Mouse (Mus musculus): ENCODE data around the gene Ralgds. TPM values are rescaled to one million over a fixed set of nuclear protein-coding genes. Genes with fewer than 3 reads are reported as not detected.

Gene Ralgds
- polyA plus RNA-seq, 1 experiment from 2014 or later = 63.3 TPM

DNA sequence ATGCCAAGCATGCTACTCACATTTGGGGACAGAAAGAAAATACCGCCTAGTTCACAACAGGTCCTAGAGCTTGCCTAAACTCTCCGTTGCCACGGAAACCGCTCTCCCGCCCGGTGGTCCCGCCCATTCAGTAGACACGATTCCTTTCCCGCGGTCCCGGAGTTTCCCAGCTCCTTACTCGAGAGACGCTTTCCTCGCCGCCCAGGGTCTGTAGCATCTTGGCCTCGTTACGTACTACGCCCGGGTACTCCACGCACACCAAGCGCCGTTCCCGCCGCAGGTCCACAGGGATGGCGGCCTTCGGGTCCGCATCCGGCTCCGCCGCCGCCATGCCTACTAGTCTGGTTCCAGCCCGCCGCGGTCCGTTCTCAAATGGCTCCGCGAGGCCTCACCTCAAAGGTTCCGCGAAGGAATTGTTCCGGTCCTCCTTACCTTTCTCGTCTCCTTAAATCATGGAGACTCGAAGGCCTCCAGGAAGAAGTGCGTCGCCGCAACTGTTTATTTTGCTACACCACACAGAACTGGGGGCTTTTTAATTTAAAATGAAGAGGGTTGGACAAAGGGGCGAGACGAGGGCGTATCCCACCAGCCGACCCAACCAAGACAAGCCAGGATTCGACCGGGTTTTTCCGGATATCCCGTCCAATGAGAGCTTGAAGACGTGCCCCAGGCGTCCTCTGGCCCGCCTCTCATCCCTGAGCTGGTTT, 69.9 kb downstream of the Ralgds start:
- DNase-seq (ENCODE audit: low spot score) = peak; percentile 96
- Histone ChIP-seq H3K4me1 (ENCODE audit: control insufficient read depth, insufficient read depth, low read length) (0 out of 2 replicates have a peak, but pooled peaks cover 9% of the 10 kb centered on the region), H3K9ac (ENCODE audit: low read length) (peak overlapping the region; percentile 72), H3K27ac (ENCODE audit: low read depth, low read length) (peak overlapping the region; percentile 88), H3K4me3 (ENCODE audit: low read depth, low read length) (peak overlapping the region; percentile 62), H3K9me3 (replicated peaks; ENCODE audit: control insufficient read depth, low read length) (no peaks in the 10 kb centered on the region), H3K27me3 (replicated peaks; ENCODE audit: control insufficient read depth, insufficient read depth, low read length) (no peaks in the 10 kb centered on the region), H3K4me2 (ENCODE audit: low read length) (peak overlapping the region; percentile 62), H3K36me3 (ENCODE audit: control insufficient read depth, insufficient read depth, low read length) (peaks cover 24% of the 10 kb centered on the region)
- WGBS = under 1% methylated on average over 56 of the region's 56 CpGs
- peak; percentile 95 for ATAC-seq

DNA sequence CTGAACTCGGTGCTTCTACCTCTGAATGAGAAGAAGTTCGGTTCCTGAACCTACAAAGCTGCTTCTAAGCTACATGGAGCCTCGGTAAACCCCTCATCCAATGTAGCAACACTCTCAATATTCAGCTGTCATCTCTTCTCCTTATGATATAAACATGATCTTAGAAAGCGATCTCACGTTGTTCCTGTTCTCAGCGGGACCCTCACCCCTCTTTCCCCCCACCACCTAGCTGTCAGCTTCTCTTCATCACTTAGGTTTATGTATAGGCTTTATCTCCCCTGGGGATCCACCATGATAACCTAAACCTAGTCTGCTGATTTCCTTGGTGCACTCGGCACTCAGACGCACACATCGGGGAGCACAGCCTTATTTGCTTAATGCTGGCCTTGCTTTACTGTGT, 70.7 kb downstream of the Ralgds start, which contains the start of gene Gtf3c5:
Gene Gtf3c5 (minus strand): TSS at position 101 of the 400 bp plus-strand sequence.
- Histone ChIP-seq H3K27ac (ENCODE audit: low read depth, low read length) (peak within 1 kb of the TSS; percentile 88), H3K4me2 (ENCODE audit: low read length) (peak within 1 kb of the TSS; percentile 62), H3K36me3 (ENCODE audit: control insufficient read depth, insufficient read depth, low read length) (peaks cover 16% of the 10 kb centered on the region), H3K9me3 (replicated peaks; ENCODE audit: control insufficient read depth, low read length) (no peaks in the 10 kb centered on the region), H3K9ac (ENCODE audit: low read length) (peak within 1 kb of the TSS; percentile 72), H3K4me1 (ENCODE audit: control insufficient read depth, insufficient read depth, low read length) (0 out of 2 replicates have a peak, but pooled peaks cover 9% of the 10 kb centered on the region), H3K4me3 (ENCODE audit: low read depth, low read length) (peak within 1 kb of the TSS; percentile 62), H3K27me3 (replicated peaks; ENCODE audit: control insufficient read depth, insufficient read depth, low read length) (no peaks in the 10 kb centered on the region)
- WGBS = 78% methylated on average over 9 of the region's 9 CpGs
- DNase-seq (ENCODE audit: low spot score) (no peak), ATAC-seq (no peak)

DNA sequence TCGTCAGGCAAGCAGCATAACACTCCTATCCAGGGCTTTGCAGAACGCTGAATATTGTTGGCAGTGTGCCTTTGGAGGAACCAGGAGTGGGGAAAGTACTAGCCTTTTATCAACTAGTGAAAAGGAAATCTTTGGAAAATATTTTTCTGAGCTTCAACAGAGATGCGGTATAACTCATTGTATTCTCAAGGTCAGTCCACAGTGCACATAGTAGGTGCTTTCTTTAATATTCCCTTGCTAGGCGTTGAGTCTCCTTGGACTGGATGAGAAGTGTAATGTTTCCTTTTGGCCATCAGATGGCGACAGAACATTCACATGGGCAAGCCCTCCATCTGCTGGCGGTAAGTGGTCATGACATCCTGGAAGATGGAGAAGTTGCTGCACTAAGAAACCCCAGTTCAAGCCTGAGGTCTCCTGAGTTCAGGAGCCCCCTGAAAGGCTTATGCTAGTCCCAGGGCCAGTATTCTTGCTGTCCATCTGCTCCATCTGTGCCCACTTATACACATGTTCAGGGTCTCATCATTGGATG, 72.2 kb downstream of the Ralgds start:
- Histone ChIP-seq H3K27ac (ENCODE audit: low read depth, low read length) (no peak overlapping the region), H3K4me2 (ENCODE audit: low read length) (no peak overlapping the region), H3K27me3 (replicated peaks; ENCODE audit: control insufficient read depth, insufficient read depth, low read length) (no peaks in the 10 kb centered on the region), H3K9me3 (replicated peaks; ENCODE audit: control insufficient read depth, low read length) (no peaks in the 10 kb centered on the region), H3K36me3 (ENCODE audit: control insufficient read depth, insufficient read depth, low read length) (peaks cover 4% of the 10 kb centered on the region; the same call in 1 of the 2 replicates), H3K4me3 (ENCODE audit: low read depth, low read length) (no peak overlapping the region), H3K4me1 (ENCODE audit: control insufficient read depth, insufficient read depth, low read length) (0 out of 2 replicates have a peak, but pooled peaks cover 9% of the 10 kb centered on the region), H3K9ac (ENCODE audit: low read length) (no peak overlapping the region)
- WGBS = 17% methylated on average over 6 of the region's 6 CpGs
- DNase-seq (ENCODE audit: low spot score) (peak; percentile 94), ATAC-seq (no peak)

DNA sequence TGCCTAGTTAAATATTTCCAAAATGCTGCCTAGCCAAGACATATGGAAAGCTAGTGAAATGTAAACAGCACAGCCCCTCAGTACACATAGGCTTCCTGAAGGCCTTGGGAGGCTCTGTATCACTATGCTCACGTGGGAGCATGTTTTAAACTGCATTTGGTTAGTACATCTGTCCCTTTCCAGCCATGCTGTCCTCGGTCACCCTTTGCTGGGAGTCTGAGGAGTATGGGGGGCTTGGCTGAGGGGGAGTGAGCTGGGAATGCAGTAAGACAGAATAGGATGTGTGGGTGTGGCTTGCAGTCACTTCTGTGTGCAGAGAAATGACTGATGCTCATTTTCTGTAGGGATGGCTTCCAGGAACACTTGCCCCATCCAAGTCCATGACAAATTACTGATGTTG, 72.8 kb downstream of the Ralgds start:
- Histone ChIP-seq H3K27me3 (replicated peaks; ENCODE audit: control insufficient read depth, insufficient read depth, low read length) (no peaks in the 10 kb centered on the region), H3K4me3 (ENCODE audit: low read depth, low read length) (no peak overlapping the region), H3K4me2 (ENCODE audit: low read length) (no peak overlapping the region), H3K27ac (ENCODE audit: low read depth, low read length) (no peak overlapping the region), H3K9ac (ENCODE audit: low read length) (no peak overlapping the region), H3K4me1 (ENCODE audit: control insufficient read depth, insufficient read depth, low read length) (0 out of 2 replicates have a peak, but pooled peaks cover 9% of the 10 kb centered on the region), H3K36me3 (ENCODE audit: control insufficient read depth, insufficient read depth, low read length) (peaks cover 3% of the 10 kb centered on the region; the same call in 1 of the 2 replicates), H3K9me3 (replicated peaks; ENCODE audit: control insufficient read depth, low read length) (no peaks in the 10 kb centered on the region)
- WGBS = 49% methylated on average over 2 of the region's 2 CpGs
- DNase-seq (ENCODE audit: low spot score) = no peak
- ATAC-seq = no peak

DNA sequence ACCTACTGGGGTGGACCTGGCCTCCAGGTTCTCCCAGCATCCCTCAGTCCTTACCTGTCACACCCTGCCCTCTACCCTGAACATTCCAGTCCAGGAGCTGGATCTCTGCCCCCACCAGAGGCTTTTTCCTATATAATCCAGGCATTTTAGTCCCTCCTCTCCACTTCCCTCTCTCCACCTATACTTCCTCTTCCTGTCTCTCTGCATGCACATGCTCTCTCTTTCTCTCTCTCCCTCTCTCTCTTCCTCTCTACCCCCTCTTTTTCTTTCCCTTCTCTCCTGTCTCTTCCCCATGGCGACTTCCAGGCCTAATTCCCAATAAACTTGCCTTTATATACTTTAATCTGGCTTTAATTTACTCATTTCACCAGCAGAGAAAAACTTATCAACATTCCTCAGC, 75.6 kb downstream of the Ralgds start:
- no peak overlapping the region for H3K27ac ChIP-seq (ENCODE audit: low read depth, low read length)
- H3K27me3 ChIP-seq (replicated peaks; ENCODE audit: control insufficient read depth, insufficient read depth, low read length) = no peaks in the 10 kb centered on the region
- ATAC-seq (no peak), DNase-seq (ENCODE audit: low spot score) (no peak)
- 0 out of 2 replicates have a peak, but pooled peaks cover under 1% of the 10 kb centered on the region for H3K4me1 ChIP-seq (ENCODE audit: control insufficient read depth, insufficient read depth, low read length)
- whole genome bisulfite sequencing = 31% methylated on average over 1 of the region's 1 CpGs
- H3K36me3 ChIP-seq (ENCODE audit: control insufficient read depth, insufficient read depth, low read length) = no peaks in the 10 kb centered on the region
- no peak overlapping the region for H3K9ac ChIP-seq (ENCODE audit: low read length)
- no peak overlapping the region for H3K4me3 ChIP-seq (ENCODE audit: low read depth, low read length)
- no peak overlapping the region for H3K4me2 ChIP-seq (ENCODE audit: low read length)
- H3K9me3 ChIP-seq (replicated peaks; ENCODE audit: control insufficient read depth, low read length) = no peaks in the 10 kb centered on the region

DNA sequence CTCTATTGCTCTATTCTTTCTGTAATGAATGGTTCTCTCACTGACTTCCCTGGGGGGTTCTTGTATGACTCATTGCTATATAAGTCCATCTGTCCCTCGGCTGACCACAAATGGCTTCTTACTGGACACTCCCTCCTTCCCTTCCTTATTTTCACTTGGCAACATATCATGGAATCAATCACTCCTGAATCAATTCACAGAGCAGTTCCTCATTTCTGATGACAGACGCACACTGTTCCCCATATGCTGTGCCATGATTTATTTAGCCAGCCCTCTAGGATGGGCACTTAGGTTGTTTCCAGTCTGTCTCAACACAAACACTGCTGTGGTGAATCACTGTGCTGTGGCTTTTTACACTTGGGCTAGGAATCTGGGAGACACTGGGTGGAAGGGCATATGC, 78.6 kb downstream of the Ralgds start:
- no peaks in the 10 kb centered on the region for H3K36me3 ChIP-seq (ENCODE audit: control insufficient read depth, insufficient read depth, low read length)
- no peak overlapping the region for H3K4me3 ChIP-seq (ENCODE audit: low read depth, low read length)
- H3K4me1 ChIP-seq (ENCODE audit: control insufficient read depth, insufficient read depth, low read length) = no peaks in the 10 kb centered on the region
- no peak overlapping the region for H3K9ac ChIP-seq (ENCODE audit: low read length)
- H3K27me3 ChIP-seq (replicated peaks; ENCODE audit: control insufficient read depth, insufficient read depth, low read length) = no peaks in the 10 kb centered on the region
- no peak overlapping the region for H3K27ac ChIP-seq (ENCODE audit: low read depth, low read length)
- WGBS = 77% methylated on average over 2 of the region's 2 CpGs
- no peak for ATAC-seq
- no peak for DNase-seq (ENCODE audit: low spot score)
- no peak overlapping the region for H3K4me2 ChIP-seq (ENCODE audit: low read length)
- no peaks in the 10 kb centered on the region for H3K9me3 ChIP-seq (replicated peaks; ENCODE audit: control insufficient read depth, low read length)

DNA sequence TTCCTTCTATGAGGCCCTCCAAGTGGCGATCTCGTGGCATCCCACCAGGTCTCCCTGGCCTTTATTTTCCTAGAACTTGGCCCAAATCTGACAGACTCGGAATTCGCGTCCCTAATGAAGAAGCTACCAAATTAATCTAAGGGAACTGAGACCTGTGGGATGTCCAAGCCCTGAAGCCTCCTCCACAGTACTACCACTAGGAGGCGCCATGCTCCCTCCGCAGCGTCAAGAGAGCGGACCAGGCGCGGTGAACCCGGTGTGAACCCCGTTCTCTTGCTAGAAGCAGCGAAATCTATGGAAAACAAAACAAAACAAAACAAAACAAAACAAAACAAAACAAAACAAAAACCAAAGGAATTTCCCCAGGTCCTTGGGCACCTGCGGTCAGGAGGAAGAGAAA, 79.9 kb downstream of the Ralgds start:
- 0 out of 2 replicates have a peak overlapping the region, but pooled peaks have one; percentile 4 for H3K4me2 ChIP-seq (ENCODE audit: low read length)
- H3K9ac ChIP-seq (ENCODE audit: low read length) = no peak overlapping the region
- peak; percentile 56 for DNase-seq (ENCODE audit: low spot score)
- no peaks in the 10 kb centered on the region for H3K27me3 ChIP-seq (replicated peaks; ENCODE audit: control insufficient read depth, insufficient read depth, low read length)
- H3K4me1 ChIP-seq (ENCODE audit: control insufficient read depth, insufficient read depth, low read length) = no peaks in the 10 kb centered on the region
- H3K36me3 ChIP-seq (ENCODE audit: control insufficient read depth, insufficient read depth, low read length) = no peaks in the 10 kb centered on the region
- no peak overlapping the region for H3K4me3 ChIP-seq (ENCODE audit: low read depth, low read length)
- H3K9me3 ChIP-seq (replicated peaks; ENCODE audit: control insufficient read depth, low read length) = 0 out of 2 replicates have a peak, but pooled peaks cover 2% of the 10 kb centered on the region
- WGBS = 10% methylated on average over 15 of the region's 15 CpGs
- ATAC-seq = no peak
- no peak overlapping the region for H3K27ac ChIP-seq (ENCODE audit: low read depth, low read length)

DNA sequence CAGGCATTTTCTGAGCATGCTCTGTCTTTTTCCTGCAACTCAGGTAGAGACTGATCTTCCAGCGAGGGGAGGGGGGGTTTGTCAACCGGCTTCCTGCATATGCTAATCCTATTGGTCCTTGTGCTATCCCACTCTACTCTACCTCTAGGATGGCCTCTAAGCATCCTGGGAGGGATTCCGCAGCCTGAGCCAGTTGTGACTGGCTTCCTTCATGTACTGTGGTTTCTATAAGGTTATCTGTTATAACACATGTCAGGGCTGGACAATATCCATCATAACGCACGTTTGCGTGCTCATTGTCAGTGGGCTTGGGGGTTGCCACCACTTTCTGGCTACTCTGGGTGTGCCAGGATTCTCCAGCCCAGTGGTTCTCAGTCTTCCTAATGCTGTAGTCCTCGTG, 83.1 kb downstream of the Ralgds start:
- Histone ChIP-seq H3K27ac (ENCODE audit: low read depth, low read length) (no peak overlapping the region), H3K4me1 (ENCODE audit: control insufficient read depth, insufficient read depth, low read length) (no peaks in the 10 kb centered on the region), H3K9ac (ENCODE audit: low read length) (no peak overlapping the region), H3K9me3 (replicated peaks; ENCODE audit: control insufficient read depth, low read length) (0 out of 2 replicates have a peak, but pooled peaks cover 2% of the 10 kb centered on the region), H3K27me3 (replicated peaks; ENCODE audit: control insufficient read depth, insufficient read depth, low read length) (no peaks in the 10 kb centered on the region), H3K4me2 (ENCODE audit: low read length) (no peak overlapping the region), H3K4me3 (ENCODE audit: low read depth, low read length) (no peak overlapping the region), H3K36me3 (ENCODE audit: control insufficient read depth, insufficient read depth, low read length) (no peaks in the 10 kb centered on the region)
- DNase-seq (ENCODE audit: low spot score) = no peak
- no peak for ATAC-seq
- WGBS = 77% methylated on average over 7 of the region's 7 CpGs

DNA sequence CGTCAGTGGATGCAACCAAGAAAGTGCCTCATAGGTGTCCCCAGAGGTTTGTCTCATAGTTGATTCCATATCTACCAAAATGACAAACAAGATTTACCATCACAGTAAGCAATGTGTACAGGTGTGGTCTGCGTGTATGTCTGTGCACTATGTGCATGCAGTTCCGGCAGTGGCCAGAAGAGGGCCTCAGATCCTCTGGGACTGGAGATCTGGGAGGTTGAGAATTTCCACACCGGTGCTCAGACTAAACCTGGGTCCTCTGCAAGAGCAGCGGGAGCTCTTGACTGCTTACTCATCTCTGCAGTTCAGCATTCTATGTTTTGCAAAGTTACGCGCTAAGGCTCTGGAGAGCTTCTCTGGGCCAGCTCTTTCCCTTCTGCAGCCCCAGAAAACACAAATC, 84.1 kb downstream of the Ralgds start:
- Histone ChIP-seq H3K9ac (ENCODE audit: low read length) (no peak overlapping the region), H3K4me2 (ENCODE audit: low read length) (no peak overlapping the region), H3K27ac (ENCODE audit: low read depth, low read length) (no peak overlapping the region), H3K27me3 (replicated peaks; ENCODE audit: control insufficient read depth, insufficient read depth, low read length) (no peaks in the 10 kb centered on the region), H3K36me3 (ENCODE audit: control insufficient read depth, insufficient read depth, low read length) (no peaks in the 10 kb centered on the region), H3K9me3 (replicated peaks; ENCODE audit: control insufficient read depth, low read length) (0 out of 2 replicates have a peak, but pooled peaks cover 2% of the 10 kb centered on the region), H3K4me3 (ENCODE audit: low read depth, low read length) (no peak overlapping the region), H3K4me1 (ENCODE audit: control insufficient read depth, insufficient read depth, low read length) (no peaks in the 10 kb centered on the region)
- no peak for DNase-seq (ENCODE audit: low spot score)
- no peak for ATAC-seq
- 90% methylated on average over 7 of the region's 7 CpGs for WGBS

Data from forebrain, embryonic 14.5 days (tissue).